Mouse (Mus musculus): Measurements from ENCODE around the gene Gm5416. TPM values are rescaled to one million over a fixed set of nuclear protein-coding genes. Genes with fewer than 3 reads are reported as not detected.

The Gm5416 gene
- polyA plus RNA-seq (2014; fragmentation: Illumina TruSeq; extraction: RNeasy Lipid Tissue Mini Kit (QIAGEN cat#74804)): not detected

DNA sequence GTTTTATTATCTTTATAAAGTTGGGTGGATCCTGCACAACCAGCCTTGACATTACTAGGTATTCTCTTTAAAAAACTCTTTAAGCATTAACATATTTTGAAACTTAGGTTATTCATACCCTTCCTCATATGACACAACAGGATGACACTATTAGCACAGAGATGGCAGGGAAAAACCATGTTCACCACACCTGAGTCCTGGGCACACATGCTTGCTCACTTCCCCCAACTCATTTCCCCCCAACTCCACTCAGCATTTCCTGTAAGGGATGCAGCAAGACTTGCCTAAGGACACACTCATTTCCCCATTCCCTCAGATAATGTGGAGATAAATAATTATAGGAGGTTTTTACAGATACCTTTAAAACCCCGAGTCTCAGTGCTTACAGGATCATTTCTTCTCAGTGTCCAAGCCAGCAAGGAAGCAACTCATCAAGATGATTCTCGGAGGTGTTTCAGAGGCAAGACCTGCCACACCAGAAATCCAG is at the start of gene Gm5416:
TSS of gene Gm5416 (plus strand) at position 437 of the 487 bp plus-strand sequence.

DNA sequence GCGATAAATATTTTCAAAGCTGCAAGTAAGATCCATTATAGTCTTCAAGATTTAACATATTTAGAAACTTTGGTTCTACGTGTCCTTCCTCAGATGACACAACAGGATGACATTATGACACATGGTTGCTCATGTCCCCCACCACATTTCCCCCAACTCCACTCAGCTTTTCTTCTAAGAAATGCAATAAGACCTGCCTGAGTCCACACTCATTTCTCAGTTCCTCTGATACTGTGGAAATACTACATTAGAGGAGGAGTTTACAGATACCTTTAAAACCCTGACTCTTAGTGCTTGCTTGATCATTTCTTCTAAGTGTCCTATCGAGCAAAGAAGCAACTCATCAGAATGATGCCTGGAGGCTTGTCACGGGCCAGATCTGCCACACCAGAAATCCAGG is 26.3 kb upstream of the Gm5416 start, which contains the start of gene Gm5483:
TSS of gene Gm5483 (plus strand) at position 301 of the 400 bp plus-strand sequence.

GRCm38 (mm10) chr16:36221168-36221567 is 11.0 kb downstream of the Gm5416 start, which contains the start of gene 2010005H15Rik:
Gene 2010005H15Rik, plus strand, starts transcription at chr16:36221468.

Other genes starting within 250 kb of the Gm5416 start
- 104 TPM for gene Kpna1, start 231.7 kb upstream of the Gm5416 start, polyA plus RNA-seq (2014; fragmentation: Illumina TruSeq; extraction: RNeasy Lipid Tissue Mini Kit (QIAGEN cat#74804))
- 8.1 TPM for gene Wdr5b, start 169.2 kb upstream of the Gm5416 start, polyA plus RNA-seq (2014; fragmentation: Illumina TruSeq; extraction: RNeasy Lipid Tissue Mini Kit (QIAGEN cat#74804))
- 109 TPM for gene Fam162a, start 138.8 kb upstream of the Gm5416 start, polyA plus RNA-seq (2014; fragmentation: Illumina TruSeq; extraction: RNeasy Lipid Tissue Mini Kit (QIAGEN cat#74804))
- 179 TPM for gene Ccdc58, start 138.7 kb upstream of the Gm5416 start, polyA plus RNA-seq (2014; fragmentation: Illumina TruSeq; extraction: RNeasy Lipid Tissue Mini Kit (QIAGEN cat#74804))
- not detected for gene Csta1, start 79.2 kb upstream of the Gm5416 start, polyA plus RNA-seq (2014; fragmentation: Illumina TruSeq; extraction: RNeasy Lipid Tissue Mini Kit (QIAGEN cat#74804))
- not detected for gene Stfa2l1, start 53.6 kb upstream of the Gm5416 start, polyA plus RNA-seq (2014; fragmentation: Illumina TruSeq; extraction: RNeasy Lipid Tissue Mini Kit (QIAGEN cat#74804))
- gene Gm5483, start 26.2 kb upstream of the Gm5416 start, polyA plus RNA-seq (2014; fragmentation: Illumina TruSeq; extraction: RNeasy Lipid Tissue Mini Kit (QIAGEN cat#74804)): not detected
- not detected for gene 2010005H15Rik, start 11.1 kb downstream of the Gm5416 start, polyA plus RNA-seq (2014; fragmentation: Illumina TruSeq; extraction: RNeasy Lipid Tissue Mini Kit (QIAGEN cat#74804))
- gene Stfa1, start 66.5 kb downstream of the Gm5416 start, polyA plus RNA-seq (2014; fragmentation: Illumina TruSeq; extraction: RNeasy Lipid Tissue Mini Kit (QIAGEN cat#74804)): not detected
- gene BC117090, start 123.9 kb downstream of the Gm5416 start, polyA plus RNA-seq (2014; fragmentation: Illumina TruSeq; extraction: RNeasy Lipid Tissue Mini Kit (QIAGEN cat#74804)): not detected
- not detected for gene BC100530, start 157.3 kb downstream of the Gm5416 start, polyA plus RNA-seq (2014; fragmentation: Illumina TruSeq; extraction: RNeasy Lipid Tissue Mini Kit (QIAGEN cat#74804))
- gene Stfa2, start 198.1 kb downstream of the Gm5416 start, polyA plus RNA-seq (2014; fragmentation: Illumina TruSeq; extraction: RNeasy Lipid Tissue Mini Kit (QIAGEN cat#74804)): not detected
- not detected for gene Stfa3, start 245.0 kb downstream of the Gm5416 start, polyA plus RNA-seq (2014; fragmentation: Illumina TruSeq; extraction: RNeasy Lipid Tissue Mini Kit (QIAGEN cat#74804))